Mouse (Mus musculus) naive thymus-derived CD4-positive, alpha-beta T cell, adult 2 months (primary cell): ENCODE measurements around the gene Zfpl1.

Source experiments
- DNase-seq: peaks from one replicate; pipeline ENCODE4 v3.0.0-alpha.2; 2011; ENCODE audit warnings: low read depth

The Zfpl1 gene

GRCm38 (mm10) chr19:6057313-6058096, 27.3 kb downstream of the Zfpl1 start, which contains the start of the genes Mrpl49 and Fau:
Gene Mrpl49, minus strand, starts transcription at chr19:6057785.
Gene Fau, plus strand, starts transcription at chr19:6057844.
- peak; percentile 99 for DNase-seq

- no peak for DNase-seq
These were observed 28.1 kb downstream of the Zfpl1 start for GRCm38 (mm10) chr19:6056696-6057095.

- peak; percentile 10 for DNase-seq
These were observed 30.5 kb downstream of the Zfpl1 start for GRCm38 (mm10) chr19:6054296-6054695.

DNA sequence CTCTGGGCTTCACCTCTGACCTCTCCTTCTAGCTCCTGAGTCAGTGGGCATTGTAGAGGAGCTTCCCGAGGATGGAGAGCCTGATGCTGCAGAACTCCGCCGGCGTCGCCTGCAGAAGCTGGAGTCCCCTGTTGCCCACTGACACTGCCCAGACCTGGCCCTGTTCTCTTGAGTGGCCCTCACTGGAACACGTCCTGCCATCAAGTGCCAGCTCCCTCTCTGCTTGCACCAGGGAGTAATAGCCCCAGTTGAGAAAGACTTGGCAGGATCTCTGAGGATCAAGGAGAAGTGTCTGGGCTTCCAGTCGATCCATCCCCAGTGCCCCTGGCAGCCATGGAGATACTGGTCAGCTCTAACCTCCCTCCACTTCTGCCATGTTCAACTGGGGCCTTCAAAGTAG, 32.2 kb downstream of the Zfpl1 start:
- DNase-seq = no peak

GRCm38 (mm10) chr19:6048681-6049410, 35.9 kb downstream of the Zfpl1 start:
- DNase-seq = no peak

DNA sequence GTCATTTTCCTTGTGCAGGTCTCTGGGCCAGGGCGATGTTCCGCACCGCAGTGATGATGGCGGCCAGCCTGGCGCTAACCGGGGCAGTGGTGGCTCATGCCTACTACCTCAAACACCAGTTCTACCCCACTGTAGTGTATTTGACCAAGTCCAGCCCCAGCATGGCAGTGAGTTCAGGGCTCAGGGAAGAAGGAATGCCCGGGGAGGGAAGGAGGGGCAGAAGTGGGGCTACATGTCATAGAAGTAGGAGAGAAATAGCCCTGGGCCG, 36.9 kb downstream of the Zfpl1 start:
- no peak for DNase-seq

DNA sequence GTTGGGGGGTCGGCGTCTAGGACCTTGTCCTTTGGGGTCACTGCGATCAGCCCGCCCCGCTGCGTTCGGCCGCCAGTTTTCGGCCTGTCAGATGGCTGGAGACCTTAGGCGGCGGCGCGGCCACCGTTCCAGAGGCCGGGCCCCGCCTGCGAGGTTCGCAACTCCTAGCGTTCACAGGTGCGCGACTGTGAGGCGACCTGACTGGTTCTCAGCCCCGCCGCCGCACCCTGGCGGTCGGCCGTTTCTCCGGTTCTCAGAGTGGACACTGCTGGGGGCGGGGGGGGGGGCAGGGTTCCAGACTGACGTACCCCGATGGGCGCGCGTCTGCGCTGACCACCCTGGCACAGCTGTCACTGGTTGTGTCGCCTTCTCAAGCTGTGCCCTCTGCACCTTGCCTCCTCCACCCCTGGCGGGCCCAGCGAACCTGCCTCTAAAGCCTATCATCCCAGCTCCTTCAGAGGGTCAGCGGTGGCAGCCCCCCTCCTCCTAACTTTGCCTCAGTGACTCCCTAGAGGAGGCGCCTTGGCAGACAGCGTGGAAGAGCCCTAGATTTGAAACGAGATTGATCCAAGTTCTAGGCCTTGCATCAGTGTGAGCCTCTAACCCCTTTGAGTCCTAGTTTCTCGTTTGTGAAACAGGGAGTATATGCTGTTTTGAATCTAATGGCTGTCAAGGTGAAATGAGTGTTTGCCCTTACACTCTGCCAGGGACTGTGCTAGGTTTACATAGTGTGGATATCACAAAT, 37.4 kb downstream of the Zfpl1 start:
- no peak for DNase-seq

DNA sequence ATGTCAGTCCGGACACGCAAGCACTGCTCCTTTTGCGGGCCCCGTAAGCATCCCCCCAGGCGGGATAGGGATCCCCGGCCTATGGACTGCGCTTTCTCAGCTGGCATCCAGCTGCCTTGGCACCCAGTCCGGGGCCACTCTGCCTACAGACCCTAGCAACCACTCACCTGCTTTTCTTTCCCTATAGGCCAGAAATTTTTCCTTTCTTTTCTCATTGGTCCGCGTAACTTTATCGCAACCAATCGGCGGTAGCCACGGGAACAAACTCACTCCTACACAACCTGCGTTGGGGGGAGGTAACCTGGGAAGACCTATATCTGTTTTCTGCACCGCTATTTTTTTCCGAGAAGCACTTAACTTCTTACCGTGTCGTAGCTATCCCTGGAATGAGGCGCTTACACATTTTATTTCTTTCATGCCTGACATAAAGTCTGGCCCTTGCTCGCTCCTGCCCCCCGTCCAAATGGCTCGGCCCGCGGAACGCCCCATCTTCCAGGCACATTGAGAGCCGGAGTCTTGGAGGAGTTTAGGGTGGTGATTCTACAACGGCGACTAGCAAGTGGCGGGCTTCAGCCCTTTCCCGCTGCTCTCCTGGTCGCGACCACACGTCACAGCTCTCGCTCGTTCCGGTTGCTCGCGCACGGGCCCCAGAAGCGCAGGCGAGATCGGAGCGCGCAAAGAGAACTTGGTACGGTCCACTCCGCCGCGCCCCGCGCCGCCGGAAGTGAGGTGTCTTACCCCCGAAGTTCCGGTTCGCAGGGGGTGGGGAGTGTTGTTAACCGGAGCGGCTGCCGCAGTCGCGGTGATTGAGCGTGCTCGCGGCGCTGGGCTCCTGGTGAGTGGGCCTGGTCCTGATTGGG, 38.2 kb downstream of the Zfpl1 start, which contains the start of gene Syvn1:
Gene Syvn1 (plus strand): TSS at position 283 of the 860 bp plus-strand sequence.
- DNase-seq = peak; percentile 95

DNA sequence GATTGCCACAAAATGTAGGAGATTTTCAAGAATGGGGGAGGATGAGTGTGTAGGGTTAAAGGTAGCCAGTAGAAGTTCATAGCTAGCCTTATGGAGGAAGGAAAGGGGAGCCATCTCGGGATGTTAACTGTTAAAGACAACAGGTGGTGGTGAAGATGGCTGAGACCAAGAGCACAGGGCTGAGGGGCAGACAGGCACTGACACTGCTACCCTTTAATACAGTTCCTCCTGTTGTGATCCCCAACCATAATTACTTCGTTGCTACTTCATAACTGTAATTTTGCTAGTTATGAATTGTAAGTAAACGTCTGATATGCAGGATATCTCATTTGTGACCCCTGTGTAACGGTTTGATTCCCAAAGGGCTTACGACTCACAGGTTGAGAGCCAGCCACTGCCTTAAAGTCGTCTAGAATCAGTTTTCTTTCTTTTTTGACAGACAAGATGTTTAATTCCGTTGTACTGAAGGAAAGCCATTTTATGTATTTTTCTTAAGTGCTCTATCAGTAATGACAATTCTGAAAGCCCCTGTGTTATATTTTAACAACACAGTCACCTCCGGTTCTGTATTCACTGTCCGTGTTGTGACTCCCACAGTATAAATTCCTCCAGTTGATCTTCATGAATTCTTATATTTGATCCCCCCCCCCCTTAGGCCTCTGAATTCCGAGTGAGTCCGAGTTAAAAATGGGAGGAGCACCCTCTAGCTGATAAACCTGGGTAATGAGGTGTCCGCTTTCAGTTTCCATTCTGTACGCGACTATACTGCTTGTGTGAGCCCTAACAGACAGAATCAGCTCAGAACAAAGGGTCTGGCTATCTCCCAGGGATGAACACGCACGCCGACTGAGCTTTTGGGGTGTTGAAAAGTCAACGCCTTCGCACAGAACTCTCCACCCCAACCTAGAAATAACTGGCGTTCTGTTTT, 39.1 kb downstream of the Zfpl1 start:
- no peak for DNase-seq

GRCm38 (mm10) chr19:6044102-6044501, 40.7 kb downstream of the Zfpl1 start:
- peak; percentile 63 for DNase-seq

- DNase-seq = no peak
These were observed 42.5 kb downstream of the Zfpl1 start for GRCm38 (mm10) chr19:6042293-6042692.

- DNase-seq = no peak
These were observed 44.8 kb downstream of the Zfpl1 start for GRCm38 (mm10) chr19:6040002-6040401.

DNA sequence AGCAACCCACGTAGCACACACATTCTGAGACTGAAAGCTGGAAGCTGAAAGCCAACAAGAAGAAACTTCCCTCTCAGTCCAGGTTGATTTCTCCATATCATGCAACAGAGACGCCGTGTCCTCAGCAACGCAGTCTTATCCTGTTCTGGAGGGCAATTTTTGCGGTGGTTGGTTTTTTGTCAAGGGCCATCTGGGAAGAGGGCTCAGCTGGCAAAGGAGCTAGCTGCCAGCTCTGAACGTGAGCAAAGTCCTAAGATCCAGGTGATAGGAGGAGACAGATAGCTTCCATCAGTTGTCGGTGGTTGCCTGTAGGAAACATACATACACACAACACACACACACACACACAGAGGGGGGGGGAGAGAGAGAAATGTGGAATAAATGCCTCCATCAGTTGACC, 46.4 kb downstream of the Zfpl1 start:
- DNase-seq = no peak

GRCm38 (mm10) chr19:6037695-6038094, 47.1 kb downstream of the Zfpl1 start:
- DNase-seq = no peak

DNA sequence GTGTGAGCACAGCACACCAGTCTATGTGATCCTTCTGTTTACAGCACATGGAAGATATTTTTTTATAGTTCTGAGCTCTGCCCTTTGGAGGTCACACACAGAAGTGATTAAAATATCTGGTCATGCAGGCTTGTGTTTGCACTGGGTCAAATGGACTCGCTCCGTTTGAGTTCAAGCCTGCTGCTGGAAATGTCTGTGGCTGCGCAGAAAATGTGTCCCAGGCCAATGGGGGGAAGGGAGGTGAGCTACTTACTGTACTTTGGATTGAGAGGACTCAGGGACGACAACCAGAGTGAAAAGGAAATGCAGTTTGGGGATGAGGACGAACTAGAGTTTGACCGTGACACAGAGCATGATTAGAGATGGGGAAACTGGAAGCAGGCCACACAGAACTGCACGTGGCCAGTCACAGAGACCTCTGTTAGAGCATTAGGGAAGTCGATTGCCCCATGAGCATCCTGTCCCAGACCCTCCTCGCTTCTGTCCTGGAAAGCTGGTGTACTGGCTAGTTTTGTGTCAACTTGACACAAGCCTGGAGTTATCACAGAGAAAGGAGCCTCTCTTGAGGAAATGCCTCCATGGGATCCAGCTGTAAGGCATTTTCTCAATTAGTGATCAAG, 48.7 kb downstream of the Zfpl1 start:
- no peak for DNase-seq
